Mouse (Mus musculus) lung, embryonic 15.5 days (tissue): ENCODE results near the gene Fnbp1. TPM values are rescaled to one million over a fixed set of nuclear protein-coding genes. Genes with fewer than 3 reads are reported as not detected.

Experiments
- ATAC-seq: fragments of 200-750 bp; cut with Nextera tagmentation; 2 replicates; pipeline ENCODE4 v1.8.0; 2017; ENCODE audit warnings: moderate number of reproducible peaks, borderline replicate concordance; ENCODE audit not compliant: low FRiP score, low TSS enrichment; ENCODE audit errors: extremely low read depth
- H3K27ac ChIP-seq: fragments of 300-500 bp; sonication (generic); 2 replicates; pipeline ENCODE4 v1.5.1; 2015; ENCODE audit warnings: moderate library complexity, mild to moderate bottlenecking, inconsistent platforms
- H3K27me3 ChIP-seq: fragments of 300-500 bp; sonication (generic); 2 replicates; pipeline ENCODE4 v1.6.1; 2015; ENCODE audit warnings: inconsistent platforms
- H3K36me3 ChIP-seq: fragments of 300-500 bp; sonication (generic); 2 replicates; pipeline ENCODE4 v1.6.1; 2015; ENCODE audit warnings: inconsistent platforms
- H3K4me1 ChIP-seq: fragments of 300-500 bp; sonication (generic); 2 replicates; pipeline ENCODE4 v1.6.1; 2015; ENCODE audit warnings: inconsistent platforms
- H3K4me2 ChIP-seq: fragments of 300-500 bp; sonication (generic); 2 replicates; pipeline ENCODE4 v1.6.1; 2015; ENCODE audit warnings: inconsistent platforms, mild to moderate bottlenecking, moderate library complexity
- H3K4me3 ChIP-seq: fragments of 300-500 bp; sonication (generic); 2 replicates; pipeline ENCODE4 v1.5.1; 2015; ENCODE audit warnings: mild to moderate bottlenecking, inconsistent platforms
- H3K9ac ChIP-seq: fragments of 300-500 bp; sonication (generic); 2 replicates; pipeline ENCODE4 v1.6.1; 2015; ENCODE audit warnings: inconsistent platforms
- H3K9me3 ChIP-seq: fragments of 300-500 bp; sonication (generic); 2 replicates; pipeline ENCODE4 v1.6.1; 2016; ENCODE audit warnings: inconsistent platforms
- WGBS: fragments of 180-500 bp; shearing (Covaris S2); methylation state at CpG from one replicate; pipeline ENCODE4 v1.1.7; 2015; 5-methylcytosine and 5-hydroxymethylcytosine counted together
- polyA plus RNA-seq: library from polyadenylated mRNA; unstranded; fragments of >200 nt; fragmentation: Nextera tagmentation; extraction: Ambion mirVana; gene quantifications from 2 replicates; pipeline ENCODE4 v1.2.1, GENCODE M21; 2015

Fnbp1 gene
- polyA plus RNA-seq, 1 experiment from 2014 or later, result 17.7 TPM

DNA sequence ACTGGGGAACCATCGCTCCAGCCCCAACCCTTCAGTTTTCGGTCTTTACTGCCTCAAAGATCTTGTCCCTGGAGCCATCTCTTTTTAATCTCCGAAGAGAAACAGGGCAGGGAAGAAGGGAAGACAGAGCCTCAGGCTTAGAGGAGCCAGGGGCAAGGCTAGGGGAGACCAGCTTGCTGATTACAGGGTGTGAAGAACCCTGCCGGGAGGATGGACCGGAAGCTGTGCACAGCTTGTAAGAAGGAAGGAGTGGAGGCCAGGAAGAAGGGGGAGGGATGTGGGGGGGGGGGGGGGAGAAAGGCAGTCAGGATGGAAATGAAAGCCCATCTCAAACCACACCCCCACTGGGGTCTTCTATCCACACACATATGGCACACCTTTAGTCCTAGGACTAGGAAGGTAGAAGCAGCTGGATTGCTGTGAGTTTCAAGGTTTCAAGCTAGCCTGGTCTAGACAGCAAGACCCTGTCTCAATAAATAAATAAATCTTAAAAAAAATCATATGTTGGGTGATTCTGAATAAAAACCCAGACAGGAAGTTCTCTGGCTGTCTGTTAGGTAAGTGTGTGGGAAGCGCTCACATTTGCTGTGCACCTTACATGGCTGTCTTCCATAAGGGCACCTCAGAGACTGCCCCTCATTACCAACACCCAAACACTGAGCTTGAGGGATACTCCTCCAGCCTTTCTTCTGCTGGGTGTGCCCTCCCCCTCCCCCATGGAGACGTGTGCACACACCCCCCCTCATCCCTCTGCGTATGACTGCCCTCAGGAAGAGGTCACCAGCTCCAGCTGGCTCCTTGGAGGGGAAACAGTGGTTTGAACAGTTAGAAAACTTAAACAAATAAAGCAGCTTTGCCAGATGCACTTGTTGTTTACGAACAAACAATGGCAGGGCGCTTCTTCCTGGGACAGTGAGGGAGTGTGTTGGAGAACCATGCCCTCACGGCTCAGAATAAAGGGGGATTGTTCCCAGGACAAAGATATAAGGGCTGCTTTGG, 53.8 kb downstream of the Fnbp1 start:
- WGBS, result 22% methylated on average over 11 of the region's 11 CpGs
- no peak overlapping the region for H3K4me2 ChIP-seq
- 0 out of 2 replicates have a peak, but pooled peaks have one; percentile 35 for ATAC-seq
- H3K36me3 ChIP-seq, result peaks cover 7% of the 10 kb centered on the region; the same call in 1 of the 2 replicates
- H3K27ac ChIP-seq, result peak overlapping the region; percentile 48; the same call in 1 of the 2 replicates
- no peak overlapping the region for H3K9ac ChIP-seq
- peaks cover 24% of the 10 kb centered on the region for H3K4me1 ChIP-seq
- H3K27me3 ChIP-seq, result no peaks in the 10 kb centered on the region
- no peak overlapping the region for H3K4me3 ChIP-seq
- H3K9me3 ChIP-seq, result no peaks in the 10 kb centered on the region

GRCm38 (mm10) chr2:31087085-31087484, 54.7 kb downstream of the Fnbp1 start:
- no peaks in the 10 kb centered on the region for H3K9me3 ChIP-seq
- 22% methylated on average over 5 of the region's 5 CpGs for WGBS
- H3K9ac ChIP-seq, result no peak overlapping the region
- ATAC-seq, result no peak
- no peaks in the 10 kb centered on the region for H3K27me3 ChIP-seq
- H3K4me1 ChIP-seq, result peaks cover 24% of the 10 kb centered on the region
- H3K4me3 ChIP-seq, result no peak overlapping the region
- H3K27ac ChIP-seq, result 0 out of 2 replicates have a peak overlapping the region, but pooled peaks have one; percentile 21
- peaks cover 7% of the 10 kb centered on the region; the same call in 1 of the 2 replicates for H3K36me3 ChIP-seq
- H3K4me2 ChIP-seq, result no peak overlapping the region

DNA sequence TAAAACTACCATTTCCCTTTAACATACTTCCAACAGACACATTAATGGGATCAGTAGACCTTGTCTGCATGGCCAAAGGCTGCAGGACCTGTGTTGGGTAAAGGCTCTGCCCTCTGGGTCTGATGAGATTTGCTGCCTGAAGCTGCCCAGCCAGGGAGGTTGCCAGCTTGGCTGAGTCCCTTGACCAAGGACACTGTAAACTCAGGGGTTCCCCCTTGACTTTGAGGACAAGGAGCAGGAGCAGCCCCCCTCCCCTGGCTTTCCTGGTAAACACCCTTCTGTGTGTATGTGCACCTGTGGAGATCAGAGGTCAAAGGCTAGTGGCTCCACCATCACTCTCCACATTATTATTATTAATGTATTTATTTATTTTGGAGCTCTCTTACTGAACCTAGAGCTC, 55.3 kb downstream of the Fnbp1 start:
- Histone ChIP-seq H3K27me3 (no peaks in the 10 kb centered on the region), H3K36me3 (peaks cover 7% of the 10 kb centered on the region; the same call in 1 of the 2 replicates), H3K4me2 (no peak overlapping the region), H3K4me3 (no peak overlapping the region), H3K9me3 (no peaks in the 10 kb centered on the region), H3K4me1 (peaks cover 24% of the 10 kb centered on the region), H3K9ac (no peak overlapping the region), H3K27ac (no peak overlapping the region)
- no peak for ATAC-seq

- H3K4me3 ChIP-seq, result no peak overlapping the region
- peaks cover 19% of the 10 kb centered on the region for H3K4me1 ChIP-seq
- no peak overlapping the region for H3K4me2 ChIP-seq
- no peaks in the 10 kb centered on the region for H3K27me3 ChIP-seq
- ATAC-seq, result no peak
- no peak overlapping the region for H3K9ac ChIP-seq
- H3K36me3 ChIP-seq, result peaks cover 7% of the 10 kb centered on the region; the same call in 1 of the 2 replicates
- 93% methylated on average over 9 of the region's 9 CpGs for WGBS
- no peaks in the 10 kb centered on the region for H3K9me3 ChIP-seq
- H3K27ac ChIP-seq, result no peak overlapping the region
Observed at GRCm38 (mm10) chr2:31084169-31084850, 57.5 kb downstream of the Fnbp1 start.

DNA sequence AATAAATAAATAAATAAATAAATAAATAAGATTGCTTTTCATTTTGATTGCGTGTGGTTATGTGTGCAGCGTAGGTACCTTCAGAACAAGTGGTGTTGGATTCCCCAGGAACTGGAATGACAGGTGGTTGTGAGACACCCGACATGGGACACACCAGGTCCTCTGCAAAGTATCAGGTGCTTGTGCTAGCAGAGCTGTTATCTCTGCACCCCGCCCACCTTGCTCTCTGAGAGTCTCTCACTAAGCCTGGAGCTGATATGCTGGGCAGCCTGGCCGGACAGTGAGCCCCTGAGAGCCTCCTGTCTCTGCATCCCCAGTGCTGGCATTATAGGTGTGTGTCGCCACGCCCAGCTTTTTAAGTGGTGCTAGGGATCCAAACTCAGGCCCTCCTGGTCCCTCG, 58.4 kb downstream of the Fnbp1 start:
- H3K4me3 ChIP-seq, result no peak overlapping the region
- H3K9ac ChIP-seq, result no peak overlapping the region
- no peak overlapping the region for H3K4me2 ChIP-seq
- no peaks in the 10 kb centered on the region for H3K9me3 ChIP-seq
- no peaks in the 10 kb centered on the region for H3K27me3 ChIP-seq
- peaks cover 7% of the 10 kb centered on the region; the same call in 1 of the 2 replicates for H3K36me3 ChIP-seq
- WGBS, result 87% methylated on average over 8 of the region's 8 CpGs
- H3K27ac ChIP-seq, result no peak overlapping the region
- no peak for ATAC-seq
- H3K4me1 ChIP-seq, result peaks cover 10% of the 10 kb centered on the region; the same call in 1 of the 2 replicates

- no peak overlapping the region for H3K4me3 ChIP-seq
- no peak overlapping the region for H3K9ac ChIP-seq
- no peaks in the 10 kb centered on the region for H3K9me3 ChIP-seq
- H3K4me2 ChIP-seq, result no peak overlapping the region
- 80% methylated on average over 17 of the region's 17 CpGs for WGBS
- H3K27ac ChIP-seq, result no peak overlapping the region
- ATAC-seq, result no peak
- H3K4me1 ChIP-seq, result 0 out of 2 replicates have a peak, but pooled peaks cover 3% of the 10 kb centered on the region
- H3K27me3 ChIP-seq, result no peaks in the 10 kb centered on the region
- H3K36me3 ChIP-seq, result peaks cover 7% of the 10 kb centered on the region; the same call in 1 of the 2 replicates
Observed at GRCm38 (mm10) chr2:31082639-31083038, 59.2 kb downstream of the Fnbp1 start.

DNA sequence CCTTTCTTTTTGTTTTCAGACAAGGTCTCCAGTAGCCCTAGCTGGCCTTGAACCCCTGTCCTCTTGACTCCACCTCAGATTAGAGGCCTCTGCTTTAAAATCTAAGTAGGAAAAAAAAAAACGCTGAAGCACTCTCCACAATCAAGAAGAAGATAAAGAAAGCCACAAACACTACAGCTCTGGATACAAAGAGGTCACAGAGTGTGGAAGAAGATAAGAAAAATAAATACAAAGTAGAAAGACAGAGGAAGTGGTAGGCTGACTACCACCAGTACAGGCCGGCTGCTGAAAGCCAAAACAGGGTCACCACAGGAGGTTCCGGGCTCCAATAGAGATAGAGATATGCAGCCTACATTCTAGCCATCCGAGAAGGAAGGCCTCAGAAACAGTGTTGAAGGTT, 60.5 kb downstream of the Fnbp1 start:
- Histone ChIP-seq H3K27me3 (no peaks in the 10 kb centered on the region), H3K4me3 (no peak overlapping the region), H3K27ac (no peak overlapping the region), H3K4me1 (no peaks in the 10 kb centered on the region), H3K36me3 (peaks cover 7% of the 10 kb centered on the region; the same call in 1 of the 2 replicates), H3K4me2 (no peak overlapping the region), H3K9me3 (no peaks in the 10 kb centered on the region), H3K9ac (no peak overlapping the region)
- WGBS, result 24% methylated on average over 4 of the region's 4 CpGs
- no peak for ATAC-seq

GRCm38 (mm10) chr2:31079117-31079516, 62.7 kb downstream of the Fnbp1 start:
- no peak overlapping the region for H3K27ac ChIP-seq
- H3K9me3 ChIP-seq, result no peaks in the 10 kb centered on the region
- H3K27me3 ChIP-seq, result no peaks in the 10 kb centered on the region
- ATAC-seq, result no peak
- no peak overlapping the region for H3K4me2 ChIP-seq
- H3K9ac ChIP-seq, result no peak overlapping the region
- no peak overlapping the region for H3K4me3 ChIP-seq
- H3K4me1 ChIP-seq, result no peaks in the 10 kb centered on the region
- H3K36me3 ChIP-seq, result peaks cover 3% of the 10 kb centered on the region; the same call in 1 of the 2 replicates
- WGBS, result 86% methylated on average over 6 of the region's 6 CpGs

- no peak overlapping the region for H3K4me2 ChIP-seq
- H3K36me3 ChIP-seq, result peaks cover 4% of the 10 kb centered on the region; the same call in 1 of the 2 replicates
- H3K9ac ChIP-seq, result no peak overlapping the region
- no peak for ATAC-seq
- no peaks in the 10 kb centered on the region for H3K9me3 ChIP-seq
- H3K27me3 ChIP-seq, result no peaks in the 10 kb centered on the region
- no peak overlapping the region for H3K27ac ChIP-seq
- H3K4me3 ChIP-seq, result no peak overlapping the region
- no peaks in the 10 kb centered on the region for H3K4me1 ChIP-seq
- 90% methylated on average over 5 of the region's 5 CpGs for WGBS
Observed at GRCm38 (mm10) chr2:31077574-31077973, 64.2 kb downstream of the Fnbp1 start.

- no peak overlapping the region for H3K27ac ChIP-seq
- no peaks in the 10 kb centered on the region for H3K4me1 ChIP-seq
- ATAC-seq, result no peak
- no peaks in the 10 kb centered on the region for H3K9me3 ChIP-seq
- H3K9ac ChIP-seq, result no peak overlapping the region
- peaks cover 10% of the 10 kb centered on the region for H3K36me3 ChIP-seq
- H3K4me3 ChIP-seq, result no peak overlapping the region
- 88% methylated on average over 16 of the region's 16 CpGs for WGBS
- no peaks in the 10 kb centered on the region for H3K27me3 ChIP-seq
- H3K4me2 ChIP-seq, result no peak overlapping the region
Observed at GRCm38 (mm10) chr2:31076351-31077140, 65.3 kb downstream of the Fnbp1 start.

GRCm38 (mm10) chr2:31075836-31076235, 66.0 kb downstream of the Fnbp1 start:
- peaks cover 10% of the 10 kb centered on the region for H3K36me3 ChIP-seq
- H3K9me3 ChIP-seq, result no peaks in the 10 kb centered on the region
- H3K4me1 ChIP-seq, result no peaks in the 10 kb centered on the region
- no peak overlapping the region for H3K4me2 ChIP-seq
- no peak overlapping the region for H3K9ac ChIP-seq
- ATAC-seq, result no peak
- H3K4me3 ChIP-seq, result no peak overlapping the region
- no peak overlapping the region for H3K27ac ChIP-seq
- 92% methylated on average over 7 of the region's 7 CpGs for WGBS
- no peaks in the 10 kb centered on the region for H3K27me3 ChIP-seq
